Mouse (Mus musculus) liver, embryonic 14.5 days (tissue): ENCODE measurements at regions not wholly inside any gene's neighbourhood (a gene's known extent, or its start where the extent isn't known, plus 50 kb on each side); places are given as distances from the start of the nearest gene placed in this dataset.
"Not testable (repeated sequence)": the region's sequence is repeated elsewhere in the genome, so short reads cannot be mapped to it uniquely, and the experiment has no call there.

Experiments used
- ATAC-seq: fragments of 200-750 bp; cut with Nextera tagmentation; 2 replicates; pipeline ENCODE4 v1.8.0; 2017; ENCODE audit warnings: moderate number of reproducible peaks, mild to moderate bottlenecking, moderate library complexity; ENCODE audit not compliant: insufficient read depth
- DNase-seq, 3 experiments: peaks; one replicate each; pipeline ENCODE4 v3.0.0-alpha.2; 2012 to 2013; ENCODE audit warnings: low read depth in 3 of 3, low spot score in 3 of 3
- H3K27ac ChIP-seq: fragments of 300-500 bp; sonication (generic); 2 replicates; pipeline ENCODE4 v1.5.1; 2014; ENCODE audit warnings: moderate library complexity, mild to moderate bottlenecking, control low read depth, inconsistent platforms
- H3K27me3 ChIP-seq: fragments of 300-500 bp; sonication (generic); 2 replicates; pipeline ENCODE4 v1.6.1; 2014; ENCODE audit warnings: mild to moderate bottlenecking, low read length, moderate library complexity; ENCODE audit not compliant: control insufficient read depth, insufficient read depth
- H3K36me3 ChIP-seq: fragments of 300-500 bp; sonication (generic); replicated peaks from 2 replicates; pipeline ENCODE4 v1.6.1; 2014; ENCODE audit warnings: low read depth; ENCODE audit not compliant: control insufficient read depth, insufficient read depth
- H3K4me1 ChIP-seq, 2 experiments: fragments of 200-500 bp in 1 of 2; fragments of 300-500 bp in 1 of 2; sonication (generic) in 1 of 2; replicated peaks; 2 replicates each; pipeline ENCODE4 v1.6.1; 2012 to 2014; ENCODE audit warnings: antibody characterized with exemption in 1 of 2, inconsistent platforms in 1 of 2, low read length in 1 of 2; ENCODE audit not compliant: control insufficient read depth in 2 of 2, insufficient read depth in 2 of 2
- H3K4me2 ChIP-seq: fragments of 300-500 bp; sonication (generic); 2 replicates; pipeline ENCODE4 v1.6.1; 2014; ENCODE audit warnings: low read depth, mild to moderate bottlenecking, control low read depth, moderate library complexity
- H3K4me3 ChIP-seq, 2 experiments: fragments of 200-500 bp in 1 of 2; fragments of 300-500 bp in 1 of 2; sonication (generic) in 1 of 2; 2 replicates each; pipeline ENCODE4 v1.5.1; 2012 to 2014; ENCODE audit warnings: low read depth in 2 of 2, low read length in 2 of 2, mild to moderate bottlenecking in 2 of 2, control low read depth in 1 of 2, inconsistent platforms in 1 of 2, moderate library complexity in 1 of 2; ENCODE audit not compliant: insufficient read depth in 1 of 2
- H3K9ac ChIP-seq: fragments of 300-500 bp; sonication (generic); replicated peaks from 2 replicates; pipeline ENCODE4 v1.6.1; 2014; ENCODE audit warnings: mild to moderate bottlenecking, control low read depth, moderate library complexity
- H3K9me3 ChIP-seq: fragments of 300-500 bp; sonication (generic); 2 replicates; pipeline ENCODE4 v1.6.1; 2016; ENCODE audit warnings: low read length, mixed read lengths; ENCODE audit not compliant: control insufficient read depth
- CTCF ChIP-seq: IDR thresholded peaks from 2 replicates; pipeline ENCODE4 v1.5.1; 2016; ENCODE audit warnings: antibody characterized with exemption, low read depth, control low read depth
- EP300 ChIP-seq: IDR thresholded peaks from 2 replicates; pipeline ENCODE4 v1.6.1; 2016; ENCODE audit warnings: antibody characterized with exemption, low read depth
- WGBS: fragments of 180-500 bp; shearing (Covaris S2); extraction: QIAGEN DNeasy Blood & Tissue Kit; methylation state at CpG from one replicate; pipeline ENCODE4 v1.1.7; 2014; ENCODE audit not compliant: insufficient replicate concordance; 5-methylcytosine and 5-hydroxymethylcytosine counted together

- H3K4me2 ChIP-seq: no peak overlapping the region
- no peaks in the 10 kb centered on the region for H3K36me3 ChIP-seq
- no peaks in the 10 kb centered on the region for H3K27me3 ChIP-seq
- 57% methylated on average over 3 of the region's 3 CpGs for WGBS
- peak; percentile 16 to 24 (median 22) for DNase-seq
- TF ChIP-seq EP300 (no peak), CTCF (no peak)
- peak; percentile 87 for ATAC-seq
- no peaks in the 10 kb centered on the region for H3K9me3 ChIP-seq
- H3K4me3 ChIP-seq: no peak overlapping the region
- no peaks in the 10 kb centered on the region; a peak in 1 of 4 replicates for H3K4me1 ChIP-seq
- H3K27ac ChIP-seq: no peak overlapping the region
- H3K9ac ChIP-seq: no peak overlapping the region
Measured at GRCm38 (mm10) chr4:38334529-38335149, 1115.5 kb upstream of the 1700009N14Rik start.

- ATAC-seq (peak; percentile 51; the same call in 1 of the 2 replicates), DNase-seq (no peak)
- Histone ChIP-seq H3K36me3 (no peaks in the 10 kb centered on the region), H3K27ac (no peak overlapping the region), H3K4me2 (no peak overlapping the region), H3K9me3 (no peaks in the 10 kb centered on the region), H3K9ac (no peak overlapping the region), H3K4me1 (no peaks in the 10 kb centered on the region; a peak in 1 of 4 replicates), H3K27me3 (no peaks in the 10 kb centered on the region), H3K4me3 (no peak overlapping the region)
- TF ChIP-seq CTCF (no peak), EP300 (no peak)
- WGBS: 25% methylated on average over 1 of the region's 1 CpGs
Measured at GRCm38 (mm10) chr4:38335156-38335555, 1114.9 kb upstream of the 1700009N14Rik start.

GRCm38 (mm10) chr4:38371047-38371446, 1079.0 kb upstream of the 1700009N14Rik start:
- no peaks in the 10 kb centered on the region for H3K36me3 ChIP-seq
- TF ChIP-seq EP300 (no peak), CTCF (no peak)
- H3K27ac ChIP-seq: no peak overlapping the region
- H3K4me3 ChIP-seq: no peak overlapping the region
- no peak overlapping the region for H3K4me2 ChIP-seq
- H3K4me1 ChIP-seq: no peaks in the 10 kb centered on the region
- H3K9ac ChIP-seq: no peak overlapping the region
- H3K27me3 ChIP-seq: no peaks in the 10 kb centered on the region
- no peaks in the 10 kb centered on the region for H3K9me3 ChIP-seq
- DNase-seq (no peak), ATAC-seq (no peak)
- 15% methylated on average over 1 of the region's 1 CpGs for WGBS

GRCm38 (mm10) chr4:38381916-38382315, 1068.2 kb upstream of the 1700009N14Rik start:
- Histone ChIP-seq H3K27me3 (no peaks in the 10 kb centered on the region), H3K9ac (no peak overlapping the region), H3K9me3 (no peaks in the 10 kb centered on the region), H3K4me1 (no peaks in the 10 kb centered on the region), H3K36me3 (no peaks in the 10 kb centered on the region), H3K4me2 (no peak overlapping the region), H3K27ac (no peak overlapping the region), H3K4me3 (no peak overlapping the region)
- TF ChIP-seq EP300 (no peak), CTCF (no peak)
- DNase-seq (peak in 1 of 3 experiments; percentile 1), ATAC-seq (no peak)
- WGBS: 13% methylated on average over 3 of the region's 3 CpGs

- no peak for DNase-seq
- Histone ChIP-seq H3K27ac (no peak overlapping the region), H3K9ac (no peak overlapping the region), H3K4me1 (no peaks in the 10 kb centered on the region), H3K27me3 (no peaks in the 10 kb centered on the region), H3K4me3 (no peak overlapping the region), H3K9me3 (no peaks in the 10 kb centered on the region), H3K36me3 (no peaks in the 10 kb centered on the region), H3K4me2 (no peak overlapping the region)
- TF ChIP-seq EP300: no peak
- no peak for TF ChIP-seq CTCF
- no peak for ATAC-seq
Measured at GRCm38 (mm10) chr4:38396635-38397034, 1053.5 kb upstream of the 1700009N14Rik start.

- ATAC-seq, H3K4me2 ChIP-seq, H3K9me3 ChIP-seq, H3K4me3 ChIP-seq, DNase-seq, H3K9ac ChIP-seq, H3K27ac ChIP-seq, H3K36me3 ChIP-seq, H3K4me1 ChIP-seq, H3K27me3 ChIP-seq: not testable (repeated sequence)
Measured at GRCm38 (mm10) chr4:38435326-38435725, 1014.8 kb upstream of the 1700009N14Rik start.
